Mouse (Mus musculus) C2C12 (cell line): ENCODE results near the gene Sco1.

ENCODE experiments used
- CTCF ChIP-seq: IDR thresholded peaks from one replicate; pipeline ENCODE4 v1.5.1; 2011; ENCODE audit not compliant: control insufficient read depth, insufficient read depth, insufficient read length
- MAX ChIP-seq: IDR thresholded peaks from one replicate; pipeline ENCODE4 v1.6.1; 2011; ENCODE audit warnings: mild to moderate bottlenecking, control low read depth
- MYOD1 ChIP-seq: IDR thresholded peaks from one replicate; pipeline ENCODE4 v1.6.1; 2011; ENCODE audit warnings: low read depth; ENCODE audit not compliant: control insufficient read depth, insufficient read length
- MYOG ChIP-seq: IDR thresholded peaks from one replicate; pipeline ENCODE4 v1.6.1; 2011; ENCODE audit not compliant: control insufficient read depth, insufficient read length; ENCODE audit errors: extremely low read depth
- USF1 ChIP-seq: IDR thresholded peaks from one replicate; pipeline ENCODE4 v1.6.1; 2011; ENCODE audit warnings: low read depth, mild to moderate bottlenecking, control low read depth, moderate library complexity

- TF ChIP-seq CTCF (no peak), MAX (no peak), MYOG (no peak), USF1 (no peak), MYOD1 (no peak)
Measured at GRCm38 (mm10) chr11:67082793-67083192, 30.3 kb downstream of the Sco1 start.
